Mouse (Mus musculus) heart, adult 2 months (tissue): ENCODE data around the gene Stx3.

ENCODE experiments used
- CTCF ChIP-seq: fragments of 200-600 bp; IDR thresholded peaks from 2 replicates; pipeline ENCODE4 v1.8.1; 2022; ENCODE audit warnings: antibody characterized with exemption, mild to moderate bottlenecking, moderate library complexity
- EP300 ChIP-seq: fragments of 200-500 bp; IDR thresholded peaks from 2 replicates; pipeline ENCODE4 v1.6.1; 2011; ENCODE audit warnings: low read depth, low read length, control low read depth; ENCODE audit not compliant: insufficient read depth
- POLR2A ChIP-seq: fragments of 200-500 bp; IDR thresholded peaks from 2 replicates; pipeline ENCODE4 v1.6.1; 2011; ENCODE audit warnings: mild to moderate bottlenecking, low read depth, low read length, control low read depth; ENCODE audit not compliant: insufficient read depth

GRCm38 (mm10) chr19:11727304-11727703 is 91.9 kb downstream of the Stx3 start:
- no peak for TF ChIP-seq CTCF
- no peak for TF ChIP-seq EP300
- TF ChIP-seq POLR2A, result no peak
